Mouse (Mus musculus) gastrocnemius, adult 8-10 months (tissue): ENCODE measurements at regions not wholly inside any gene's neighbourhood (a gene's known extent, or its start where the extent isn't known, plus 50 kb on each side); places are given as distances from the start of the nearest gene placed in this dataset.
A peak's percentile ranks its signal among the peaks of the same experiment; 100 is the strongest.

Experiments used
- DNase-seq, 2 experiments: peaks; one replicate each; pipeline ENCODE4 v3.0.0; 2022; ENCODE audit warnings: low spot score in 2 of 2

DNA sequence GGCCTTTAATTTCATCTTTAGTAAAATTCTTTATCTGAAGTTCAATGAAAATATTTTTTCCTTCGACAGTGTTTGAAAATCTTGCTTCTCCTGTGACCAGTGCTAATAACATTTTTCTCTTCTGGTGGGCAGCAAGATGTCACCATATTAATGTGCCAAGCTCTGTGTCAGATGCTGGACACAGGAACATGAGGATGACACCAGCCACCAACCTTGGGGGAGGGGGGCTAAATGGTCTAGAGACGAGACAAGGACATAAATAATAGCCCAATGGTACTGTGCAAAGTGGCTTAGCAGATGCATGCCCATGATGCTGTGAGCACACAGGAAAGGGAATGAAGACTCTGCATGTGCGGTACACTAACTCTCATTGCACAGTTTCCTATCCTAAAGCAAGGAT lies 373.8 kb downstream of the Nuf2 start:
- DNase-seq = no peak

DNA sequence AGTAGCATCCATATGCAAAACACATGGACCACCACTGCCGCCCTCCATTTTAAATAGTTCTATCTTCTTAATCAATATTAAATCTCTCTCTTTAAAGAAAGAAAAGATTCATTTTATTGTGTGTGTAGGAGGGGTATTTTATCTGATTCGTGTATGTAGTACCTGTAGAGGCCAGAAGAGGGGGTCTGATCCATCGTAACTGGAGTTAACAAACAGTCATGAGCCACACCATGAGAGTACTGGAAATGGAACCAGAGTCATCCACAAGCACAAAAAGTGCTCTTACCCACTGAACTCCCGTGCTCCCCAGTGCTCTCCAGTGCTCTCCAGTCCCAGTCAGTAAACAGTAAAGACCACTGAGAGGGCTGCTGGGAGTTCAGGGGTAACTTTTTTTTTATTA lies 374.4 kb downstream of the Nuf2 start:
- no peak for DNase-seq

- no peak for DNase-seq
These were observed 375.5 kb downstream of the Nuf2 start for GRCm38 (mm10) chr1:169155484-169156459.

DNA sequence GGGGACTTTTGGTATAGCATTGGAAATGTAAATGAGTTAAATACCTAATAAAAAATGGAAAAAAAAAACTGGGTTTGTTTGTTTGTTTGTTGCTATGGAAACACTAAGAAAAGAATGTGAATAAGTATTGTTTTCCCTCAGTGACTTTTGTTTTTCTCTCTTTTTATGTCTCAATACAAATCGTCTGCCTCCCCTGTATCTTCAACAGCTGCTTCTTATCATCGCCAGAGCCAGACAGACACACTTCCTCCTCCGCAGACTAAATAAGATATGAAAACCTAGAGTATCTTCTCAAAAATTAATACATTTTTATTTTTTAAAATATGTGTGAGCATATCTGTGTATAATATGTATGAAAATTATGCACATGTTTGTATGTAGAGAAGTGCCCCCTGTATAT lies 389.0 kb downstream of the Nuf2 start:
- no peak for DNase-seq

GRCm38 (mm10) chr1:169140056-169140455 lies 391.2 kb downstream of the Nuf2 start:
- DNase-seq = no peak

GRCm38 (mm10) chr1:169139507-169139906 lies 391.8 kb downstream of the Nuf2 start:
- DNase-seq = peak in 1 of 2 experiments; percentile 5

DNA sequence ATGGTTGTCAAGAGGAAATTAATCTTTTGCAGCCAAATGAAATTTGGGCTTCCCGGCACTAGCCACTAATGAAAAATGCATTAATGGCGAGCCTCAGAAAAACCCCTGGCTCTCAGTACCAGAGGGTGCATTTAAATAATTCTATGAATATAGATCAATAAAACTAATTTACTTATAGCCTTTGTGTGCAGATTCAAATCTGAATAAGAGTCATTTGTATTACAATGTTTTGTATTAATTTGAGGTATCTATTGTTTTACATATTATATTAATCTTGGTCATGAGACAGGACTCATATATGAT lies 392.1 kb downstream of the Nuf2 start:
- no peak for DNase-seq

- no peak for DNase-seq
These were observed 392.7 kb downstream of the Nuf2 start for GRCm38 (mm10) chr1:169138404-169139183.

DNA sequence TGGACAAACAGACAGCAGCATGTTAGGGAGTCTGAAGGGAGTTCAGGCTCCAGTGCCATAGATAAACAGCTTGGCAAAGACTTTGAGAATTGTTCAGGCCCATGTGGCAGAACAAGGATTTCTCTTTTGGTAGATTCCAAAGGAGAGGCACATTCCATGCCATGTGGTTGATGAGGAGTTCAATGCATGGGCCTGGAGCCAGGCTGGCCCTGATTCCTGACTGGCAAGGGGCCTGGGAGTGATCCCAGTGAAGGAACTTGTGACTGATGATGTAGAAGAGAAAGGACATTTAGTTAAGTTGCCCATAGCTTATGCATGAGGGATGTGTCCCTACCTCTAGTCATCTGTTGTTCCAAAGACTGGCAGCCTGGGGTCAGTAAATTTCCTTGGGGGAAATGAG lies 395.7 kb downstream of the Nuf2 start:
- DNase-seq = no peak

GRCm38 (mm10) chr1:169103669-169104068 lies 427.6 kb downstream of the Nuf2 start:
- DNase-seq = no peak

- no peak for DNase-seq
These were observed 428.2 kb downstream of the Nuf2 start for GRCm38 (mm10) chr1:169103113-169103512.

- no peak for DNase-seq
These were observed 432.0 kb downstream of the Nuf2 start for GRCm38 (mm10) chr1:169099221-169099620.

DNA sequence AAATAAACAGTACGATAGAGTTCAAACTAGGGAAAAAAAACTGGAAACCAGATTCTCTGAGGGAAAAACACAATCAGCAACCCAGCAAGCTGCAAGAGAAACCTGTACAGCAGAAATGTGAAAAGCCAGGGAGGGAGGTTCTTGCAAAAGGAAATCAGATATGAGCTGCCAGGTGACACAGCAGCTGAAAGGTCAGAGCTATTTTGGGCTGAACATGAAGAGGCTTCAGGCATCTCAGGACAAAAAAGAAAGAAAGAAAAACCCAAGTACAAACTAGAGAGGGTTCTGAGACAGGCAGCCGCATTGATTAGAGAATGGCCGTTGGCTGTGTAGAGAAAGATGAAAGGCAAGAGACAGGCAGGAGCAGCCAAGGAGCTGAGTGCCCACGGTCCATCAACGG lies 434.5 kb downstream of the Nuf2 start:
- DNase-seq = peak; percentile 10 to 37

GRCm38 (mm10) chr1:169093602-169094354 lies 437.5 kb downstream of the Nuf2 start:
- peak in 1 of 2 experiments; percentile 7 for DNase-seq

- no peak for DNase-seq
These were observed 445.2 kb downstream of the Nuf2 start for GRCm38 (mm10) chr1:169086032-169086431.

DNA sequence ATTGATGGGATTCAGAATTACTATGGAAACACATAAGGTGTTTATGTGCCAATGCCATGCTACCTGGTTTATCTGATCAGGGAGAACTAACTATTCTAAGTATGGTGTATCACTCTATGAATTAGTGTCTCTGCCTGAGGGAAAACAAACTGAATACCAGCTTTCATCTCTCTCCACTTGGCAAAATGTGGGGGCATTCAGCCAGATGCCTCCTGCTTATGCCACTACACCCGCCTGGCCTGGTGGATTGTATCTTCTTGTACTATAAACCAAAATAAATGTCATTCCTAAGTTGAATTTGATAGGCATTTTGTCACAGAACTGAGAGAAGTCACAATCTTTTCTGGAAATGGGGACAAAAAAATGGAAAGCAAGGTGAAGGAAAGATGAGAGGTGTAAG lies 450.6 kb downstream of the Nuf2 start:
- DNase-seq = no peak

DNA sequence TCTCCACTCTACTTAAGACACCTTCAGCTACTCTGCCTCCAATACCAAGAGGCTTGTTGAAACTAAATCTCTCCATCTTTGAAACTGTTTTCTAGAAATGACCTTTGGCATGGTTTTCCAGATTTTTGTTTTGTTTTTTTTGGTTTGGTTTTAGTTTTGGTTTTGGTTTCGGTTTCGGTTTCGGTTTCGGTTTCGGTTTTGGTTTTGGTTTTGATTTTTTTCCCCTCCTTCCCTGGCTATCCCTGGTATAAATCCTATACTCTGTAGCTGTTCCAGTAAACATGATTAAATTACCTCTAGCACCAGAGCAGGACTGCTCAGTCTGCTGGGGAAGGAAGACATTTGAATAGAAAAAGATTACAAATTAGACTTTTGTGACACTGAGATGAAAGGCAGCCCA lies 454.0 kb downstream of the Nuf2 start:
- DNase-seq = no peak

DNA sequence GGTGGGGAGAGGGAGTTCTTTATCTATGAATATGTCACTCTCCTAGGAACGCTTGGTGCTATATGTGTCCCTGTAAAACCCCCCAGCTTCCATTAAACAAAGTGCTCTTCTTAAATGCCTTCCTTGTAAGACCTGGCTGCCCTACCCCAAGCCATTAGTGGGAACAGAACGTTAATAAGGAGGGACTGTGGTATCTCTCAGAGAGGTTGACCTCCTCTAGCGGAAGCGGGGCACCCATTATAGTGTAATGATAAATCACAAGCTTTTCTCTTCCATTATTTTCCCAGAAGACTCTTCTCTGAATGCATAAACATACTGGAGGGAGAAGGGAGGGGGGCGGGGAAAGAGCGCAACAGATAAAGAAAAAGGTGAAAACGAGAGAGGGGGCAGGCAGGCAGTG lies 455.3 kb downstream of the Nuf2 start:
- no peak for DNase-seq

DNA sequence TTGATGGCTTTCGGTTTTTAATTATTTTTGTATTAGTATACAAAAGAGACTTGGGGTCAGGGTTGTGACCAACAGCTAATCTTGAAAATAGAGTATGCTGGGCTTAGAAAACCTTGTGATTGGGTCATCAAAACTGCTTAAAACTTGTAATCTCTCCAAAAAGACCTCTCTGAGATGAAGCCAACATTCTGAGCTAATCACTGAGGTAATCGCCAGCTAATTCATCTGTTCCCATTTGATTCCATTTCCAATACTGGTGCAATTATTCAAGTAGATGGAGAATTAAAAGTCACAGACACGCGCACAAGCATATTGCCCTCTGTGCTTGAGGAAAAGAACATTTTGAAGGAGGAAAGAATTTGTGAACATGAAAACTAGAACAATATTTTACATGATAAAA lies 459.9 kb downstream of the Nuf2 start:
- DNase-seq = no peak

DNA sequence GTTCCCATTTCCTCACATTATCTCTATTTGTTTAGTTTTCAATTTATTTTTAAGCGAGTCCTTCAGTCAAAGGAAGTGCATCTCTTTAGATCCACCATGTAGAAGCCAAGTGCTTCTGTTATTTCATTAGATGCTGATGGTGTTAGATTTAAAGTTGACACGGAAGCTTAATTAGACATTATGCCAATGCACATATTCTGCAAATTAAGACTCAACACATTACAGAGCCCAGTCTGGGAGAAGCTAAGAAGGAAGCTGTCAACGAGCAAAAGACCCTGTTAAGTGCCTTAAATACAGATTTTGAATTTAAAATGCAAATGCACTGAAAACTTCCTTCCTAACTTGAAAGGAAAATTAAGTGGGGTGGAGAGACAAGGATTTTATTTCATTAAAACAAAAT lies 461.6 kb downstream of the Nuf2 start:
- DNase-seq = no peak

- DNase-seq = no peak
These were observed 464.5 kb downstream of the Nuf2 start for GRCm38 (mm10) chr1:169066795-169067194.

DNA sequence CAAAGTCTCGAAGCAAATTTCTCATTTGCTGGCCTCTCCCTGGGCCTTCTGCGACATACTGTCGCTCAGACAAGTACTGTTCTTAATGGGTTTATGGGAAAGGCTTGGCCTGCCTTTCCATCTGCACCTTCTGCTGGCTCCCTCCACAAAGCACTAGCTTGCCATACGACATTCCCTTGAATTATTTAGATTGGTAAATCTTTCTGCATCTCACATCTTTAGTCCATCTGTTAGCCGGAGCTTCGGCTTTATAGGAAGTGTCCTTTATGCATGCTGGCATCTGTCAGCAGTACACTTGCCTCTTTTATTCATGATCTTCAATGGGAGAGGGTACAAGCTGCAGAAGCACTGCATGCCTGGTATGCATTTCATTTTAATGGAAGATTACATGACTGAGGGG lies 470.6 kb downstream of the Nuf2 start:
- DNase-seq = no peak
